Mouse (Mus musculus) heart, adult 2 months (tissue): Measurements from ENCODE around the gene St6galnac5.

Experiments
- CTCF ChIP-seq: fragments of 200-600 bp; IDR thresholded peaks from 2 replicates; pipeline ENCODE4 v1.8.1; 2022; ENCODE audit warnings: antibody characterized with exemption, mild to moderate bottlenecking, moderate library complexity
- EP300 ChIP-seq: fragments of 200-500 bp; IDR thresholded peaks from 2 replicates; pipeline ENCODE4 v1.6.1; 2011; ENCODE audit warnings: low read depth, low read length, control low read depth; ENCODE audit not compliant: insufficient read depth
- POLR2A ChIP-seq: fragments of 200-500 bp; IDR thresholded peaks from 2 replicates; pipeline ENCODE4 v1.6.1; 2011; ENCODE audit warnings: mild to moderate bottlenecking, low read depth, low read length, control low read depth; ENCODE audit not compliant: insufficient read depth

GRCm38 (mm10) chr3:152998901-152999300 lies 16.9 kb upstream of the St6galnac5 start:
- TF ChIP-seq EP300 (no peak), CTCF (no peak), POLR2A (no peak)
